14 mouse cellular contexts compared by ENCODE assay signal in the genomic region with DNA sequence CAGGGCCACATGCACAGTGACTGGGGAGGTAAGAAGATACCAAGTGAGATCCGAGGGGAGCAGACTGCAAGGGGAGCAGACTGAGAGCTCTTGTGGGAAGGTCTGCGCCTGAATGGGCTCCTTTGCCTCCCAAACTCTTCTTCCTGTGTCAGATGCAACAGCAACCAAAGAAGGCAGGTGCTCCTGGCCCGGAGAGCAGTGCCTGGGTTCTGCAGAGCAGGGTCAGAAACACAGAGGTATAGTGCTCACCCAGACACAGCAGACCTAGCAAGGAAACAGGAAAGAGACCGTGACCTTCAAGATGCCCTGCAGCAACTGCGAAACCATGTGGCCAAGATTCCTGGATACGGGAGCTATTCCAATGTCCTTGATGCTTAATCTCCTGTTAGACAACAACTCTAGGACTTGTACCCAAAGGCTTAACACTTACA.
A peak's percentile ranks its signal among the peaks of the same experiment; 100 is the strongest.
DNase-seq lines count a peak whose midpoint lies in the region; ATAC-seq lines count a peak whose summit lies in the region.
"Had no signal": no experiment of that assay in that cellular context is flagged by ENCODE, and none has a peak within 500 bp of the region (broad histone marks: within the 10 kb centered on the region; RNA-seq: fewer than 3 reads in every experiment).

No protein-coding gene starts in this region.

- WGBS in kidney, embryonic 14.5 days: 69% methylated on average over 6 of the region's 6 CpGs
- WGBS in heart, embryonic 13.5 days: 44% methylated on average over 6 of the region's 6 CpGs

- no peak overlapping the region for H3K4me2 ChIP-seq in kidney, embryonic 14.5 days (replicated peaks; ENCODE audit: low read depth, low read length)
- H3K4me2 ChIP-seq in heart, embryonic 13.5 days: peak overlapping the region; percentile 50
- H3K4me2 ChIP-seq: embryonic facial prominence, embryonic 12.5 days; lung, embryonic 14.5 days had no signal

- H3K4me1 ChIP-seq in kidney, embryonic 14.5 days (ENCODE audit: control insufficient read depth, insufficient read depth, low read length): peaks cover 24% of the 10 kb centered on the region
- peaks cover 92% of the 10 kb centered on the region for H3K4me1 ChIP-seq in heart, embryonic 13.5 days

- H3K4me3 ChIP-seq in kidney, embryonic 14.5 days (ENCODE audit: low read length): no peak overlapping the region
- no peak overlapping the region for H3K4me3 ChIP-seq in heart, embryonic 13.5 days
- H3K4me3 ChIP-seq: embryonic facial prominence, embryonic 12.5 days had no signal

- H3K27ac ChIP-seq in kidney, embryonic 14.5 days (ENCODE audit: low read depth, low read length): no peak overlapping the region; the same call in 1 of the 2 replicates
- H3K27ac ChIP-seq in heart, embryonic 13.5 days (replicated peaks): peak overlapping the region; percentile 93
- H3K27ac ChIP-seq: embryonic facial prominence, embryonic 12.5 days had no signal

- H3K9ac ChIP-seq in kidney, embryonic 14.5 days (ENCODE audit: low read depth, low read length): no peak overlapping the region
- peak overlapping the region; percentile 69 for H3K9ac ChIP-seq in heart, embryonic 13.5 days
- H3K9ac ChIP-seq: embryonic facial prominence, embryonic 12.5 days; lung, embryonic 14.5 days had no signal

- H3K27me3 ChIP-seq in kidney, embryonic 14.5 days (ENCODE audit: control insufficient read depth, insufficient read depth, low read length): no peaks in the 10 kb centered on the region
- no peaks in the 10 kb centered on the region for H3K27me3 ChIP-seq in heart, embryonic 13.5 days (replicated peaks)
- H3K27me3 ChIP-seq: embryonic facial prominence, embryonic 12.5 days had no signal

- peak; percentile 82 for DNase-seq in kidney, adult 11 months
- DNase-seq in kidney, adult 18-20 months: peak; percentile 67
- DNase-seq in kidney, postnatal 36 days: peak; percentile 56 to 60
- no peak for DNase-seq in frontal cortex, postnatal 36 days (ENCODE audit: low spot score in 2 of 2)
- no peak for DNase-seq in frontal cortex, postnatal 25 days (ENCODE audit: low spot score in 2 of 2)
- DNase-seq in right cerebral cortex, postnatal 36 days (ENCODE audit: low spot score in 2 of 2): no peak
- DNase-seq: right cerebral cortex, postnatal 14 days; thymus, postnatal 14 days had no signal

- no peaks in the 10 kb centered on the region for H3K36me3 ChIP-seq in kidney, embryonic 14.5 days (ENCODE audit: control insufficient read depth, insufficient read depth, low read length)
- peaks cover 5% of the 10 kb centered on the region; the same call in 1 of the 2 replicates for H3K36me3 ChIP-seq in heart, embryonic 13.5 days
- H3K36me3 ChIP-seq: embryonic facial prominence, embryonic 12.5 days had no signal

- no peak for ATAC-seq in kidney, embryonic 14.5 days (ENCODE audit: low FRiP score, low TSS enrichment)
- no peak for ATAC-seq in heart, embryonic 13.5 days (ENCODE audit: extremely low read depth, insufficient number of reproducible peaks, low FRiP score, low TSS enrichment)
- ATAC-seq: CD4-positive, CD25-positive, alpha-beta regulatory T cell, adult 4 months; inflammation-experienced regulatory T-cells, adult 6 months had no signal

- H3K9me3 ChIP-seq in kidney, embryonic 14.5 days (ENCODE audit: control insufficient read depth, low read length): no peaks in the 10 kb centered on the region
- H3K9me3 ChIP-seq in heart, embryonic 13.5 days: no peaks in the 10 kb centered on the region
- H3K9me3 ChIP-seq: embryonic facial prominence, embryonic 12.5 days had no signal

Comparison
In these comparisons a context has a peak if more than half of its experiments do, and no peak if none do; other contexts are left out.
1. DNase-seq: peak in kidney, adult 11 months (single experiment), kidney, adult 18-20 months (single experiment) and kidney, postnatal 36 days (2 of 2); none in frontal cortex, postnatal 36 days (0 of 2), frontal cortex, postnatal 25 days (0 of 2) and right cerebral cortex, postnatal 36 days (0 of 2).